Mouse (Mus musculus) cerebellum, adult 2 months (tissue): ENCODE results near the gene Rnf157. TPM values are rescaled to one million over a fixed set of nuclear protein-coding genes. Genes with fewer than 3 reads are reported as not detected.
"Not testable (repeated sequence)": the region's sequence is repeated elsewhere in the genome, so short reads cannot be mapped to it uniquely, and the experiment has no call there.

ENCODE experiments used
- DNase-seq, 2 experiments: peaks; one replicate each; pipeline ENCODE4 v3.0.0; 2021
- H3K27ac ChIP-seq: fragments of 200-500 bp; 2 replicates; pipeline ENCODE4 v1.5.1; 2012; ENCODE audit warnings: low read length, control low read depth, inconsistent platforms; ENCODE audit not compliant: insufficient read depth
- H3K27me3 ChIP-seq: fragments of 200-500 bp; 2 replicates; pipeline ENCODE4 v1.6.1; 2012; ENCODE audit warnings: inconsistent platforms, mild to moderate bottlenecking, low read length, moderate library complexity; ENCODE audit not compliant: control insufficient read depth, insufficient read depth
- H3K4me1 ChIP-seq: fragments of 200-500 bp; 2 replicates; pipeline ENCODE4 v1.6.1; 2011; ENCODE audit warnings: low read length; ENCODE audit not compliant: control insufficient read depth, insufficient read depth
- H3K4me3 ChIP-seq: fragments of 200-500 bp; replicated peaks from 2 replicates; pipeline ENCODE3; 2011; ENCODE audit warnings: mild to moderate bottlenecking, low read depth, low read length, control low read depth; ENCODE audit not compliant: insufficient read depth
- CTCF ChIP-seq: fragments of 200-500 bp; IDR thresholded peaks from 2 replicates; pipeline ENCODE4 v1.5.1; 2011; ENCODE audit warnings: low read depth, mild to moderate bottlenecking, control low read depth, low read length, moderate library complexity, borderline replicate concordance; ENCODE audit not compliant: insufficient read depth
- POLR2A ChIP-seq: fragments of 200-500 bp; IDR thresholded peaks from 2 replicates; pipeline ENCODE4 v1.6.1; 2011; ENCODE audit warnings: low read length, control low read depth, borderline replicate concordance; ENCODE audit not compliant: insufficient read depth
- WGBS: fragments of 180-500 bp; shearing (Covaris S2); methylation state at CpG from one replicate; pipeline ENCODE4 v1.1.7; 2018; 5-methylcytosine and 5-hydroxymethylcytosine counted together
- polyA plus RNA-seq: library from polyadenylated mRNA; depleted of rRNA; stranded (reverse); fragments of >200 nt; gene quantifications from 2 replicates; pipeline ENCODE4 v1.2.3, GENCODE M21; 2012

Rnf157 gene
- polyA plus RNA-seq, 1 experiment = 147 TPM

GRCm38 (mm10) chr11:116432127-116432526 is 19.3 kb upstream of the Rnf157 start:
- 56% methylated on average over 6 of the region's 6 CpGs for WGBS
- DNase-seq = no peak
- H3K27me3 ChIP-seq = no peaks in the 10 kb centered on the region
- TF ChIP-seq POLR2A (no peak), CTCF (no peak)
- peaks cover 9% of the 10 kb centered on the region; the same call in 1 of the 2 replicates for H3K4me1 ChIP-seq
- no peak overlapping the region for H3K27ac ChIP-seq
- H3K4me3 ChIP-seq = no peak overlapping the region

- H3K27me3 ChIP-seq = no peaks in the 10 kb centered on the region
- no peak for DNase-seq
- peaks cover 5% of the 10 kb centered on the region; the same call in 1 of the 2 replicates for H3K4me1 ChIP-seq
- H3K4me3 ChIP-seq = no peak overlapping the region
- no peak overlapping the region for H3K27ac ChIP-seq
- TF ChIP-seq POLR2A (no peak), CTCF (no peak)
- 59% methylated on average over 11 of the region's 11 CpGs for WGBS
These were observed 18.7 kb upstream of the Rnf157 start for GRCm38 (mm10) chr11:116431428-116432077.

GRCm38 (mm10) chr11:116430723-116431427 is 18.0 kb upstream of the Rnf157 start:
- DNase-seq = no peak
- Histone ChIP-seq H3K27me3 (no peaks in the 10 kb centered on the region), H3K27ac (no peak overlapping the region), H3K4me3 (no peak overlapping the region), H3K4me1 (peaks cover 4% of the 10 kb centered on the region; the same call in 1 of the 2 replicates)
- no peak for TF ChIP-seq CTCF
- TF ChIP-seq POLR2A = no peak
- 47% methylated on average over 22 of the region's 22 CpGs for WGBS

- Histone ChIP-seq H3K27ac (no peak overlapping the region), H3K4me1 (peaks cover 3% of the 10 kb centered on the region; the same call in 1 of the 2 replicates), H3K27me3 (no peaks in the 10 kb centered on the region), H3K4me3 (no peak overlapping the region)
- WGBS = 91% methylated on average over 9 of the region's 9 CpGs
- no peak for TF ChIP-seq CTCF
- no peak for TF ChIP-seq POLR2A
- no peak for DNase-seq
These were observed 17.2 kb upstream of the Rnf157 start for GRCm38 (mm10) chr11:116429862-116430613.

GRCm38 (mm10) chr11:116428872-116429859 is 16.3 kb upstream of the Rnf157 start:
- no peak for DNase-seq
- H3K4me3 ChIP-seq = no peak overlapping the region
- no peaks in the 10 kb centered on the region for H3K4me1 ChIP-seq
- WGBS = 65% methylated on average over 13 of the region's 13 CpGs
- H3K27ac ChIP-seq = no peak overlapping the region
- H3K27me3 ChIP-seq = no peaks in the 10 kb centered on the region
- no peak for TF ChIP-seq POLR2A

GRCm38 (mm10) chr11:116426852-116427575 is 14.2 kb upstream of the Rnf157 start:
- DNase-seq = no peak
- H3K27me3 ChIP-seq = no peaks in the 10 kb centered on the region; the same call in 1 of the 2 replicates
- 84% methylated on average over 6 of the region's 6 CpGs for WGBS
- no peaks in the 10 kb centered on the region for H3K4me1 ChIP-seq
- H3K27ac ChIP-seq = no peak overlapping the region
- no peak overlapping the region for H3K4me3 ChIP-seq
- TF ChIP-seq CTCF (no peak), POLR2A (no peak)

GRCm38 (mm10) chr11:116426328-116426727 is 13.5 kb upstream of the Rnf157 start:
- H3K27me3 ChIP-seq, H3K27ac ChIP-seq, H3K4me1 ChIP-seq, DNase-seq, H3K4me3 ChIP-seq: not testable (repeated sequence)
- WGBS = 82% methylated on average over 11 of the region's 11 CpGs
